Mouse (Mus musculus) myocyte (in vitro differentiated cells): ENCODE results near the gene Fkbp11.

Experiments
- MAX ChIP-seq: IDR thresholded peaks from one replicate; pipeline ENCODE4 v1.6.1; 2011; ENCODE audit warnings: low read depth, mild to moderate bottlenecking, control low read depth
- MYOD1 ChIP-seq, 3 experiments: IDR thresholded peaks; one replicate each; pipeline ENCODE4 v1.6.1; 2011; ENCODE audit warnings: control low read depth in 2 of 3, low read depth in 2 of 3, mild to moderate bottlenecking in 2 of 3, moderate library complexity in 1 of 3; ENCODE audit not compliant: insufficient read length in 2 of 3, control insufficient read depth in 1 of 3
- MYOG ChIP-seq, 3 experiments: IDR thresholded peaks; one replicate each; pipeline ENCODE4 v1.6.1; 2011; ENCODE audit warnings: control low read depth in 2 of 3, low read depth in 2 of 3, mild to moderate bottlenecking in 2 of 3; ENCODE audit not compliant: insufficient read length in 2 of 3, control insufficient read depth in 1 of 3, insufficient read depth in 1 of 3
- POLR2A ChIP-seq: IDR thresholded peaks from one replicate; pipeline ENCODE4 v1.6.1; 2011; ENCODE audit warnings: low read depth, mild to moderate bottlenecking, control low read depth, moderate library complexity; ENCODE audit not compliant: insufficient read length
- POLR2AphosphoS2 ChIP-seq: IDR thresholded peaks from one replicate; pipeline ENCODE4 v1.6.1; 2011; ENCODE audit warnings: low read depth, control low read depth; ENCODE audit not compliant: insufficient read length
- SRF ChIP-seq: IDR thresholded peaks from one replicate; pipeline ENCODE4 v1.6.1; 2011; ENCODE audit warnings: low read depth; ENCODE audit not compliant: control insufficient read depth, insufficient read length
- TCF12 ChIP-seq: IDR thresholded peaks from one replicate; pipeline ENCODE4 v1.6.1; 2011; ENCODE audit warnings: mild to moderate bottlenecking, control low read depth; ENCODE audit not compliant: poor library complexity, insufficient read depth, severe bottlenecking
- USF1 ChIP-seq: IDR thresholded peaks from one replicate; pipeline ENCODE4 v1.6.1; 2011; ENCODE audit warnings: low read depth, mild to moderate bottlenecking, control low read depth, moderate library complexity

GRCm38 (mm10) chr15:98728366-98728765, 368 bp upstream of the Fkbp11 start:
- TF ChIP-seq MAX = no peak
- no peak for TF ChIP-seq TCF12
- no peak for TF ChIP-seq MYOG (IDR thresholded peaks at IDR 0.05; ENCODE audit: control insufficient read depth in 1 of 3, insufficient read depth in 1 of 3, insufficient read length in 2 of 3, low read depth in 2 of 3)
- no peak for TF ChIP-seq USF1
- TF ChIP-seq POLR2A = no peak
- no peak for TF ChIP-seq SRF
- no peak for TF ChIP-seq POLR2AphosphoS2
- TF ChIP-seq MYOD1 (IDR thresholded peaks at IDR 0.05; ENCODE audit: control insufficient read depth in 1 of 3, insufficient read length in 2 of 3, low read depth in 2 of 3) = no peak
